Mouse (Mus musculus): ENCODE results near the gene Pi4k2a. TPM values are rescaled to one million over a fixed set of nuclear protein-coding genes. Genes with fewer than 3 reads are reported as not detected.

Pi4k2a gene
- total and polyA plus RNA-seq, 3 experiments: 7.0 to 23.9 (median 10.0) TPM

DNA sequence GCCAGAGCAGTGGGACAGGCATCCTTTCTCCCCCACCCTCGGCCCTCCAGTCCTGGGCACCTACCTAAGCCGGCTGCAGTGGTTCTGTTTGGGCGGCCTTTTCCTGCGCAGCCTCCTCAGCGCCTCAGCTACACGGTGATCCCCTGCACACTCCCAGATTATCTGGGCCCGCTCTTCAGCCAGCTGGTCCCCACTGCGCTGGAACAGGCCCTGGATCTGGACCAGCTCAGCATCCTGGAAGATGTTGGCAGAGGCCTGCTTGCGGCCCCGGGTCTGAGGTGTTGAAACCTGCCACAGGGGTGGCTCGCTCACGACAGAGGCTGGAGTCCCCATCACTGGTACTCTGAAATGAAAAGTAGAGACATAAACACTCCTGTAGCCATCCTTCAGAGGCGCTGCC, 34.4 kb downstream of the Pi4k2a start:
- no peaks in the 10 kb centered on the region for H3K27me3 ChIP-seq (replicated peaks)
- no peak overlapping the region for H3K4me3 ChIP-seq (replicated peaks in 1 of 3; ENCODE audit: low read depth in 2 of 3, low read length in 2 of 3, poor library complexity in 1 of 3)
- H3K36me3 ChIP-seq (replicated peaks in 1 of 2; ENCODE audit: control insufficient read depth in 1 of 2, insufficient read depth in 1 of 2, low read length in 1 of 2): peaks cover 30 to 62% of the 10 kb centered on the region in 2 experiments
- no peaks in the 10 kb centered on the region for H3K9me3 ChIP-seq (replicated peaks; ENCODE audit: low read length)
- dilution Hi-C loops (cut with MboI; ENCODE audit: extremely low pct_ligation_motif_present, extremely low pct_unique_long_range_greater_than_20kb, low sequenced_read_pairs) (no loop called here), in situ Hi-C loops (cut with MboI; ENCODE audit: low pct_ligation_motif_present, low pct_unique_long_range_greater_than_20kb, low sequenced_read_pairs) (no loop called here)
- no peaks in the 10 kb centered on the region for H3K79me2 ChIP-seq (replicated peaks; ENCODE audit: control insufficient read depth, extremely low read depth, insufficient read depth, poor library complexity, severe bottlenecking)
- H3K4me1 ChIP-seq (ENCODE audit: control insufficient read depth in 1 of 2, insufficient read depth in 2 of 2): peaks cover 5 to 21% of the 10 kb centered on the region in 2 experiments; a peak in 3 of 4 replicates
- no peak for TF ChIP-seq SMC3 (IDR thresholded peaks at IDR 0.05; ENCODE audit: low read depth, low read length)
- no peak for TF ChIP-seq IRF4 (IDR thresholded peaks at IDR 0.05; ENCODE audit: low read depth, low read length)
- no peak for TF ChIP-seq SIN3A (IDR thresholded peaks at IDR 0.05; ENCODE audit: low read length)
- no peak for TF ChIP-seq HCFC1 (IDR thresholded peaks at IDR 0.05; ENCODE audit: low read depth, low read length)
- TF ChIP-seq ZC3H11A (IDR thresholded peaks at IDR 0.05; ENCODE audit: low read depth, low read length): no peak
- no peak for TF ChIP-seq JUN (IDR thresholded peaks at IDR 0.05; ENCODE audit: insufficient read depth, low read depth, low read length)
- TF ChIP-seq UBTF (IDR thresholded peaks at IDR 0.05; ENCODE audit: low read depth, low read length): no peak
- no peak for TF ChIP-seq JUND (conservative IDR thresholded peaks at IDR 0.05; ENCODE audit: low read depth, low read length)
- H3K27ac ChIP-seq (ENCODE audit: insufficient read depth, low read depth): no peak overlapping the region
- no peak for DNase-seq (ENCODE audit: extremely low read depth)
- no peak overlapping the region for H3K4me2 ChIP-seq (ENCODE audit: insufficient read depth, low read depth, poor library complexity, severe bottlenecking)
- no peak overlapping the region for H3K9ac ChIP-seq (ENCODE audit: insufficient read depth, low read depth)

GRCm38 (mm10) chr19:42125501-42126218, 35.4 kb downstream of the Pi4k2a start:
- Histone ChIP-seq H3K4me1 (ENCODE audit: control insufficient read depth in 1 of 2, insufficient read depth in 2 of 2) (peaks cover 8 to 31% of the 10 kb centered on the region in 2 experiments), H3K4me2 (ENCODE audit: insufficient read depth, low read depth, poor library complexity, severe bottlenecking) (no peak overlapping the region), H3K79me2 (replicated peaks; ENCODE audit: control insufficient read depth, extremely low read depth, insufficient read depth, poor library complexity, severe bottlenecking) (no peaks in the 10 kb centered on the region), H3K27ac (ENCODE audit: insufficient read depth, low read depth) (no peak overlapping the region), H3K9ac (ENCODE audit: insufficient read depth, low read depth) (no peak overlapping the region), H3K4me3 (replicated peaks in 1 of 3; ENCODE audit: low read depth in 2 of 3, low read length in 2 of 3, poor library complexity in 1 of 3) (no peak overlapping the region), H3K27me3 (replicated peaks) (no peaks in the 10 kb centered on the region), H3K9me3 (replicated peaks; ENCODE audit: low read length) (no peaks in the 10 kb centered on the region), H3K36me3 (replicated peaks in 1 of 2; ENCODE audit: control insufficient read depth in 1 of 2, insufficient read depth in 1 of 2, low read length in 1 of 2) (peaks cover 25 to 53% of the 10 kb centered on the region in 2 experiments)
- dilution Hi-C loops (cut with MboI; ENCODE audit: extremely low pct_ligation_motif_present, extremely low pct_unique_long_range_greater_than_20kb, low sequenced_read_pairs): no loop called here
- TF ChIP-seq NELFE (IDR thresholded peaks at IDR 0.05; ENCODE audit: low read depth, low read length): no peak
- no peak for TF ChIP-seq PAX5 (IDR thresholded peaks at IDR 0.05; ENCODE audit: low read length)
- no peak for TF ChIP-seq MAFK (IDR thresholded peaks at IDR 0.05; ENCODE audit: insufficient replicate concordance, low read length)
- TF ChIP-seq ETS1 (conservative IDR thresholded peaks at IDR 0.05; ENCODE audit: low read depth, low read length): no peak
- no peak for TF ChIP-seq TCF12 (IDR thresholded peaks at IDR 0.05; ENCODE audit: low read depth, low read length)
- TF ChIP-seq JUND (conservative IDR thresholded peaks at IDR 0.05; ENCODE audit: low read depth, low read length): no peak
- no peak for TF ChIP-seq ZKSCAN1 (IDR thresholded peaks at IDR 0.05; ENCODE audit: borderline replicate concordance, low read depth, low read length)
- no peak for TF ChIP-seq MXI1 (IDR thresholded peaks at IDR 0.05; ENCODE audit: low read depth, low read length)
- no peak for TF ChIP-seq NRF1 (IDR thresholded peaks at IDR 0.05; ENCODE audit: low read depth, low read length)
- no peak for TF ChIP-seq RAD21 (IDR thresholded peaks at IDR 0.05; ENCODE audit: low read depth, low read length)
- no peak for TF ChIP-seq CHD1 (IDR thresholded peaks at IDR 0.05; ENCODE audit: low read depth, low read length)
- TF ChIP-seq MAX (IDR thresholded peaks at IDR 0.05; ENCODE audit: low read length): no peak
- no peak for TF ChIP-seq E2F4 (IDR thresholded peaks at IDR 0.05; ENCODE audit: insufficient replicate concordance, low read depth, low read length)
- TF ChIP-seq SMC3 (IDR thresholded peaks at IDR 0.05; ENCODE audit: low read depth, low read length): no peak
- TF ChIP-seq MYC (IDR thresholded peaks at IDR 0.05; ENCODE audit: low read depth, low read length): no peak
- TF ChIP-seq HCFC1 (IDR thresholded peaks at IDR 0.05; ENCODE audit: low read depth, low read length): no peak
- TF ChIP-seq ELF1 (IDR thresholded peaks at IDR 0.05; ENCODE audit: low read depth, low read length): no peak
- in situ Hi-C loops (cut with MboI; ENCODE audit: low pct_ligation_motif_present, low pct_unique_long_range_greater_than_20kb, low sequenced_read_pairs): no loop called here
- DNase-seq (ENCODE audit: extremely low read depth): no peak
